Mouse (Mus musculus) cerebellum, postnatal 10 days (tissue): ENCODE results near the gene 1700019N19Rik.

Experiments used
- DNase-seq, 2 experiments: peaks; one replicate each; pipeline ENCODE4 v3.0.0; 2021; ENCODE audit warnings: mixed read lengths in 2 of 2

1700019N19Rik gene

GRCm38 (mm10) chr19:58806364-58806763 is 12.1 kb upstream of the 1700019N19Rik start:
- peak; percentile 82 to 84 for DNase-seq

- DNase-seq = no peak
Observed at GRCm38 (mm10) chr19:58805191-58805779, 11.0 kb upstream of the 1700019N19Rik start.

- peak; percentile 69 to 76 for DNase-seq
Observed at GRCm38 (mm10) chr19:58795114-58795669, 931 bp upstream of the 1700019N19Rik start.

GRCm38 (mm10) chr19:58789194-58789593 is 5.1 kb downstream of the 1700019N19Rik start:
- DNase-seq = peak in 1 of 2 experiments; percentile 34

GRCm38 (mm10) chr19:58783938-58784337 is 10.3 kb downstream of the 1700019N19Rik start:
- peak; percentile 76 to 78 for DNase-seq

GRCm38 (mm10) chr19:58781566-58781965 is 12.7 kb downstream of the 1700019N19Rik start:
- peak; percentile 49 to 67 for DNase-seq

- no peak for DNase-seq
Observed at GRCm38 (mm10) chr19:58776461-58776860, 17.8 kb downstream of the 1700019N19Rik start.

- no peak for DNase-seq
Observed at GRCm38 (mm10) chr19:58767329-58767728, 26.9 kb downstream of the 1700019N19Rik start.

- peak; percentile 80 to 83 for DNase-seq
Observed at GRCm38 (mm10) chr19:58762848-58763541, 31.3 kb downstream of the 1700019N19Rik start.

- DNase-seq = no peak
Observed at GRCm38 (mm10) chr19:58762316-58762715, 31.9 kb downstream of the 1700019N19Rik start.

GRCm38 (mm10) chr19:58759423-58759822 is 34.8 kb downstream of the 1700019N19Rik start, which contains the start of gene Pnliprp2:
TSS of gene Pnliprp2 (plus strand) at chr19:58759719.
- DNase-seq = peak; percentile 29 to 32

GRCm38 (mm10) chr19:58758871-58759270 is 35.4 kb downstream of the 1700019N19Rik start:
- DNase-seq = peak; percentile 41 to 44

- DNase-seq = no peak
Observed at GRCm38 (mm10) chr19:58751504-58751903, 42.8 kb downstream of the 1700019N19Rik start.

- no peak for DNase-seq
Observed at GRCm38 (mm10) chr19:58750822-58751221, 43.4 kb downstream of the 1700019N19Rik start.

- no peak for DNase-seq
Observed at GRCm38 (mm10) chr19:58747498-58748000, 46.7 kb downstream of the 1700019N19Rik start.

GRCm38 (mm10) chr19:58743736-58744135 is 50.5 kb downstream of the 1700019N19Rik start:
- no peak for DNase-seq

GRCm38 (mm10) chr19:58742711-58743110 is 51.5 kb downstream of the 1700019N19Rik start:
- no peak for DNase-seq

GRCm38 (mm10) chr19:58741036-58741435 is 53.2 kb downstream of the 1700019N19Rik start:
- DNase-seq = no peak

GRCm38 (mm10) chr19:58738111-58738510 is 56.1 kb downstream of the 1700019N19Rik start:
- DNase-seq = no peak
